Mouse (Mus musculus) liver, embryonic 15.5 days (tissue): ENCODE results near the gene Mta3. TPM values are rescaled to one million over a fixed set of nuclear protein-coding genes. Genes with fewer than 3 reads are reported as not detected.
"Not testable (repeated sequence)": the region's sequence is repeated elsewhere in the genome, so short reads cannot be mapped to it uniquely, and the experiment has no call there.

Source experiments
- ATAC-seq: fragments of 200-750 bp; cut with Nextera tagmentation; 2 replicates; pipeline ENCODE4 v1.8.0; 2017; ENCODE audit warnings: moderate number of reproducible peaks, mild to moderate bottlenecking, moderate library complexity; ENCODE audit not compliant: insufficient read depth
- H3K27ac ChIP-seq: fragments of 300-500 bp; sonication (generic); replicated peaks from 2 replicates; pipeline ENCODE4 v1.5.1; 2015; ENCODE audit warnings: mild to moderate bottlenecking, inconsistent platforms
- H3K27me3 ChIP-seq: fragments of 300-500 bp; sonication (generic); 2 replicates; pipeline ENCODE4 v1.6.1; 2015; ENCODE audit warnings: mild to moderate bottlenecking, inconsistent platforms
- H3K36me3 ChIP-seq: fragments of 300-500 bp; sonication (generic); replicated peaks from 2 replicates; pipeline ENCODE4 v1.6.1; 2015; ENCODE audit warnings: moderate library complexity, mild to moderate bottlenecking, inconsistent platforms
- H3K4me1 ChIP-seq: fragments of 300-500 bp; sonication (generic); replicated peaks from 2 replicates; pipeline ENCODE4 v1.6.1; 2015; ENCODE audit warnings: inconsistent platforms
- H3K4me2 ChIP-seq: fragments of 300-500 bp; sonication (generic); 2 replicates; pipeline ENCODE4 v1.6.1; 2015; ENCODE audit warnings: moderate library complexity, mild to moderate bottlenecking, inconsistent platforms
- H3K4me3 ChIP-seq: fragments of 300-500 bp; sonication (generic); replicated peaks from 2 replicates; pipeline ENCODE4 v1.5.1; 2015; ENCODE audit warnings: mild to moderate bottlenecking, inconsistent platforms
- H3K9ac ChIP-seq: fragments of 300-500 bp; sonication (generic); 2 replicates; pipeline ENCODE4 v1.6.1; 2015; ENCODE audit warnings: moderate library complexity, mild to moderate bottlenecking, inconsistent platforms
- H3K9me3 ChIP-seq: fragments of 300-500 bp; sonication (generic); replicated peaks from 2 replicates; pipeline ENCODE4 v1.6.1; 2016; ENCODE audit warnings: inconsistent platforms
- WGBS: fragments of 180-500 bp; shearing (Covaris S2); methylation state at CpG from one replicate; pipeline ENCODE4 v1.1.7; 2015; ENCODE audit warnings: mixed read lengths; ENCODE audit not compliant: insufficient replicate concordance; 5-methylcytosine and 5-hydroxymethylcytosine counted together
- polyA plus RNA-seq: library from polyadenylated mRNA; unstranded; fragments of >200 nt; fragmentation: Nextera tagmentation; extraction: Ambion mirVana; gene quantifications from 2 replicates; pipeline ENCODE4 v1.2.1, GENCODE M21; 2015

Mta3 gene
- polyA plus RNA-seq, 1 experiment from 2014 or later = 36.9 TPM

- Histone ChIP-seq H3K9me3 (no peaks in the 10 kb centered on the region), H3K27me3 (no peaks in the 10 kb centered on the region), H3K4me3 (no peak overlapping the region), H3K27ac (peak overlapping the region; percentile 25; the same call in 1 of the 2 replicates), H3K9ac (no peak overlapping the region), H3K4me2 (peak overlapping the region; percentile 99; the same call in 1 of the 2 replicates), H3K4me1 (peaks cover 50% of the 10 kb centered on the region), H3K36me3 (peaks cover 34% of the 10 kb centered on the region)
- no peak for ATAC-seq
- 66% methylated on average over 6 of the region's 6 CpGs for WGBS
Observed at GRCm38 (mm10) chr17:83708891-83709290, 2.9 kb downstream of the Mta3 start.

- H3K27me3 ChIP-seq, H3K4me3 ChIP-seq, H3K4me2 ChIP-seq, H3K9me3 ChIP-seq, ATAC-seq, H3K9ac ChIP-seq, H3K27ac ChIP-seq: not testable (repeated sequence)
- Histone ChIP-seq H3K36me3 (peaks cover 41% of the 10 kb centered on the region), H3K4me1 (peaks cover 49% of the 10 kb centered on the region)
- WGBS = 65% methylated on average over 3 of the region's 3 CpGs
Observed at GRCm38 (mm10) chr17:83709517-83709916, 3.6 kb downstream of the Mta3 start.

DNA sequence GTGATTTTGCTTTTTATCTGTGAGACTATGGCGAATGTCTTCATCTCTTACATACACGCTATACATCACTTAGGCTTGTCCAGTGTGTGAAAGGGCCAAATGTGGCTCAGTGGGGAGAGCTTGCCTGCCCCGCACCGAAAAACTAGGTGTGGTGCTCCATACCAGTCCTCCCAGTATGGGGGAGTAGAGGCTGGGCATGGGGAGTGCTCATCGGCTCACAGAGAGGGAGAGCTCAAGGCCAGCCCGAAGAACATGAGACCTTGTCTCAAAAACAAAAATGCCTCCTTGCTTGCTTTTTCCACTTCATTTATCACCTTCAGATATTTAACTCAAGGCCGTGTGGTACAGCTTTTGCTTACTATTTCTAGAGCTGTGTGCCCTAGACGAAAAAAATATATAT lies 4.7 kb downstream of the Mta3 start:
- no peak overlapping the region for H3K4me2 ChIP-seq
- H3K9me3 ChIP-seq = no peaks in the 10 kb centered on the region
- no peak for ATAC-seq
- H3K27ac ChIP-seq = no peak overlapping the region
- H3K4me1 ChIP-seq = peaks cover 39% of the 10 kb centered on the region
- WGBS = 87% methylated on average over 8 of the region's 8 CpGs
- H3K9ac ChIP-seq = no peak overlapping the region
- H3K27me3 ChIP-seq = no peaks in the 10 kb centered on the region
- H3K36me3 ChIP-seq = peaks cover 51% of the 10 kb centered on the region
- no peak overlapping the region for H3K4me3 ChIP-seq

DNA sequence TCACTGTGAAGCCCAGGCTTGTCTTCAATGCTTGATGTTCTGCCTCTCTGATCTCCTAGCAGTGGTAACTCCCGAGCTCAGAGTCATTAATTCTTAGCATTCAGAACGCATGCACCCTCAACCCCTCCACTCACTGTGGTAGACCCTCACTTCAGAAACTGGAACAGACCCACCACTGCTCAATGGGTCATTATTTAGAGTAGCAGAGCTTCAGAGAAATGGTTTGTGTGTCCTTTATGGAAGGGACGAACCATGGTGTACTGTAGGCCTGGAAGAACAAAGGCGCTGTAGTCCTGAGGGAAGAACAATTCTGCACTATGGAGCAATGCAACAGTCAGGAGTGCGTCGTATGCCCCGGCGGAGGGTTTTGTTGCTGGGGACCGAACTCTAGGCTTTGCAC lies 6.4 kb downstream of the Mta3 start:
- no peaks in the 10 kb centered on the region for H3K27me3 ChIP-seq
- 90% methylated on average over 9 of the region's 9 CpGs for WGBS
- no peak for ATAC-seq
- H3K4me2 ChIP-seq = no peak overlapping the region
- no peak overlapping the region for H3K4me3 ChIP-seq
- H3K9ac ChIP-seq = no peak overlapping the region
- peaks cover 27% of the 10 kb centered on the region for H3K4me1 ChIP-seq
- H3K9me3 ChIP-seq = no peaks in the 10 kb centered on the region
- no peak overlapping the region for H3K27ac ChIP-seq
- H3K36me3 ChIP-seq = peaks cover 68% of the 10 kb centered on the region

DNA sequence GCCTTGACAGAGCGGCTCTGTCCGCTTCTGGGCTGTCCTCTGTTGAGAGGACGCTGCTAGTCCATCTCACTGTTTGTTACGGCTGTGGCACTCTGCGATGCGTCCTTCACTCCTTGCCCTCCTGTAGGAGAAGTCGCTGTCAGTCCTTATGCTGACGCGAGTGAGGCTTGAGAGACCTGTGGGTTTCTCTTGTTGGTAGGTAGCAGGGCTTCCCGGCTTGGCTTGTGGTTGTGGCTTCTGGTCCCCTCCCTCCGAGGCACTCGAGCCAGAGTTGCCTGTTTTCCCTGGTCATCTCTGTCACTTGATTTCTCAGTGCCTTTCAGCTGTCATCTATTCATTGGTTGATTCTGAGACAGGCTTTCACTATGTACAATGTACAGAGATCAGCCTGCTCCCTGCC lies 14.5 kb downstream of the Mta3 start:
- no peak for ATAC-seq
- Histone ChIP-seq H3K9ac (no peak overlapping the region), H3K4me1 (peaks cover 31% of the 10 kb centered on the region), H3K27ac (no peak overlapping the region), H3K9me3 (no peaks in the 10 kb centered on the region), H3K36me3 (peaks cover 64% of the 10 kb centered on the region), H3K4me3 (no peak overlapping the region), H3K4me2 (no peak overlapping the region), H3K27me3 (no peaks in the 10 kb centered on the region)
- 57% methylated on average over 12 of the region's 12 CpGs for WGBS

GRCm38 (mm10) chr17:83721157-83721556 lies 15.2 kb downstream of the Mta3 start:
- Histone ChIP-seq H3K4me1 (peaks cover 36% of the 10 kb centered on the region), H3K9me3 (no peaks in the 10 kb centered on the region), H3K9ac (no peak overlapping the region), H3K4me3 (no peak overlapping the region), H3K27me3 (no peaks in the 10 kb centered on the region), H3K4me2 (no peak overlapping the region), H3K27ac (no peak overlapping the region), H3K36me3 (peaks cover 57% of the 10 kb centered on the region)
- no peak for ATAC-seq
- 80% methylated on average over 10 of the region's 10 CpGs for WGBS

DNA sequence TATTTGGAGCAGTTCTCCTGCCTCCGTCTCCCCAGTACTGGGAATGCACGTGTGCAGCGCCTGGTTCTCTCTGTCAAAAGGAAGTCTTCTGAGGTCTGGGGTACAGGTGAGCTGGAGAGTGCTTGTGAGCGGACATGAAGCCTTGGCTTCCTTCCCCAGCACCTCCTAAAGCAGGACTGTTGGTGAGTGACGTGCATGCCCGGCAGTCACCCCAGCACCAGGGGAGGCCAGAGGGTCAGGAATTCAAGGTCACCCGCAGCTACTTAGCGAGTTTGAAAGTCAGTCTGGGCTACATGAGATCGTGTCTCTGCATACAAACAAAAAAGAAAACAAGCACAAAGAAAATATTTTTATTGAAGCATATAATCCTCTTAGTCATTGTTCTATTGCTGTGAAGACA lies 17.1 kb downstream of the Mta3 start:
- Histone ChIP-seq H3K4me1 (peaks cover 36% of the 10 kb centered on the region), H3K27me3 (no peaks in the 10 kb centered on the region), H3K4me3 (no peak overlapping the region), H3K9me3 (no peaks in the 10 kb centered on the region), H3K9ac (no peak overlapping the region), H3K27ac (no peak overlapping the region), H3K4me2 (no peak overlapping the region), H3K36me3 (peaks cover 46% of the 10 kb centered on the region)
- WGBS = 75% methylated on average over 9 of the region's 9 CpGs
- ATAC-seq = no peak

DNA sequence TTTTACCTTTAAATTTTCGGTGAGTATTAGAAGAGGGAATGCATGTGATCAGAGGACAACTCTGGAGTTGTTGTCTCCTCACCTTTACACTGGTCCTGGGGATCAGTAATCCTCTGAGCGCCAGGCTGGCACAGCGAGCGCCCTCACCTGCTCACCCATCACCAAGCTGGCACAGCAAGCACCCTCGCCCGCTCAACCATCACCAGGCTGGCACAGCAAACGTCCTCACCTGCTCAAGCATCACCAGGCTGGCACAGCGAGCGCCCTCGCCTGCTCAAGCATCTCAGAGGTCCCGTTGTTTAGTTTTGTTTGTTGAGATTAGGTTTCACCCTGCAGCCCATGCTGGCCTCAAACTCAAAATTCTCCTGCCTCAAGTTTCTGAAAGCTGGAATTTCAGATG lies 20.5 kb downstream of the Mta3 start:
- Histone ChIP-seq H3K9ac (no peak overlapping the region), H3K27ac (no peak overlapping the region), H3K4me3 (no peak overlapping the region), H3K27me3 (no peaks in the 10 kb centered on the region), H3K36me3 (peaks cover 26% of the 10 kb centered on the region), H3K4me2 (no peak overlapping the region), H3K9me3 (no peaks in the 10 kb centered on the region), H3K4me1 (peaks cover 42% of the 10 kb centered on the region)
- 87% methylated on average over 11 of the region's 11 CpGs for WGBS
- no peak for ATAC-seq

GRCm38 (mm10) chr17:83727707-83728106 lies 21.7 kb downstream of the Mta3 start:
- no peak for ATAC-seq
- no peaks in the 10 kb centered on the region for H3K9me3 ChIP-seq
- peaks cover 54% of the 10 kb centered on the region for H3K4me1 ChIP-seq
- H3K27ac ChIP-seq = no peak overlapping the region
- no peaks in the 10 kb centered on the region for H3K27me3 ChIP-seq
- H3K9ac ChIP-seq = no peak overlapping the region
- 76% methylated on average over 4 of the region's 4 CpGs for whole genome bisulfite sequencing
- H3K4me3 ChIP-seq = no peak overlapping the region
- H3K4me2 ChIP-seq = no peak overlapping the region
- H3K36me3 ChIP-seq = peaks cover 26% of the 10 kb centered on the region

GRCm38 (mm10) chr17:83729029-83729428 lies 23.1 kb downstream of the Mta3 start:
- H3K4me2 ChIP-seq = no peak overlapping the region
- no peak overlapping the region for H3K4me3 ChIP-seq
- no peak overlapping the region for H3K9ac ChIP-seq
- peaks cover 53% of the 10 kb centered on the region for H3K4me1 ChIP-seq
- no peak overlapping the region for H3K27ac ChIP-seq
- no peaks in the 10 kb centered on the region for H3K9me3 ChIP-seq
- 90% methylated on average over 9 of the region's 9 CpGs for WGBS
- no peak for ATAC-seq
- peaks cover 21% of the 10 kb centered on the region for H3K36me3 ChIP-seq
- H3K27me3 ChIP-seq = no peaks in the 10 kb centered on the region

DNA sequence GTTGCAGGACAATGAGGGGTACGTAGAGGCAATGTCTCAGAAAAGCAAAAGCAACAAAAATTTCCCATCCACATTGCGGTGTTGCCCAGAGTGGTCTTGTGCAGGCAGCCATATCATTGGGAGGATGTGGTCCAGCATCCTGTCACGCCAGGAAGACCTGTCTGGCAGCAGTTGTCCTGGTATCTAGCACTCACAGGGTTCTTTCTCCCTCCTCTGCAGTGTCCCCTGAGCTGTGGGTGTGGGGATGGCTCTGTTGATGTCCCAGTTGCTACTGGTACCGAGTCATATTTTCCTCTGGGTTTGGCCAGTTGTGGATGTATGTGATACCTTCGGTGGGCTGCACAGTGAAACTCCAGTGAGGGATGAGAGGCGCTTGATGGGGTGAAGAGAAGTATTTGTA lies 24.2 kb downstream of the Mta3 start:
- H3K27ac ChIP-seq = peak overlapping the region; percentile 82
- H3K9ac ChIP-seq = no peak overlapping the region
- no peaks in the 10 kb centered on the region for H3K9me3 ChIP-seq
- no peak overlapping the region for H3K4me3 ChIP-seq
- no peaks in the 10 kb centered on the region for H3K27me3 ChIP-seq
- no peak for ATAC-seq
- H3K4me2 ChIP-seq = no peak overlapping the region
- WGBS = 49% methylated on average over 6 of the region's 6 CpGs
- H3K36me3 ChIP-seq = peaks cover 14% of the 10 kb centered on the region
- H3K4me1 ChIP-seq = peaks cover 54% of the 10 kb centered on the region

- 12% methylated on average over 10 of the region's 10 CpGs for whole genome bisulfite sequencing
- H3K4me2 ChIP-seq = peak overlapping the region; percentile 61
- peak overlapping the region; percentile 82 for H3K27ac ChIP-seq
- H3K36me3 ChIP-seq = peaks cover 6% of the 10 kb centered on the region
- peak overlapping the region; percentile 48 for H3K9ac ChIP-seq
- H3K4me1 ChIP-seq = peaks cover 67% of the 10 kb centered on the region
- H3K4me3 ChIP-seq = peak overlapping the region; percentile 45
- peak; percentile 56 for ATAC-seq
- H3K27me3 ChIP-seq = no peaks in the 10 kb centered on the region
- H3K9me3 ChIP-seq = no peaks in the 10 kb centered on the region
Observed at GRCm38 (mm10) chr17:83732166-83732629, 26.2 kb downstream of the Mta3 start.
